Mouse (Mus musculus): ENCODE data around the gene Desi2.
"Not testable (repeated sequence)": the region's sequence is repeated elsewhere in the genome, so short reads cannot be mapped to it uniquely, and the experiment has no call there.

Gene Desi2

GRCm38 (mm10) chr1:178187216-178187791 lies at the start of gene Desi2:
TSS of gene Desi2 (plus strand) at chr1:178187417.
- peak; percentile 99 for DNase-seq (ENCODE audit: low spot score)

- DNase-seq (ENCODE audit: low spot score): not testable (repeated sequence)
These were observed 40.7 kb upstream of the Desi2 start for GRCm38 (mm10) chr1:178146513-178146912.

- not testable (repeated sequence) for DNase-seq (ENCODE audit: low spot score)
These were observed 40.3 kb upstream of the Desi2 start for GRCm38 (mm10) chr1:178146915-178147314.

- DNase-seq (ENCODE audit: low spot score): no peak
These were observed 5.0 kb upstream of the Desi2 start for GRCm38 (mm10) chr1:178182251-178182650.

- no peak for DNase-seq (ENCODE audit: low spot score)
These were observed 1.6 kb upstream of the Desi2 start for GRCm38 (mm10) chr1:178185591-178185990.

- DNase-seq (ENCODE audit: low spot score): not testable (repeated sequence)
These were observed 593 bp downstream of the Desi2 start for GRCm38 (mm10) chr1:178187810-178188209.

- no peak for DNase-seq (ENCODE audit: low spot score)
These were observed 1.2 kb downstream of the Desi2 start for GRCm38 (mm10) chr1:178188386-178188785.

- DNase-seq (ENCODE audit: low spot score): no peak
These were observed 18.6 kb downstream of the Desi2 start for GRCm38 (mm10) chr1:178205701-178206325.

GRCm38 (mm10) chr1:178207856-178208255 lies 20.6 kb downstream of the Desi2 start:
- not testable (repeated sequence) for DNase-seq (ENCODE audit: low spot score)

- no peak for DNase-seq (ENCODE audit: low spot score)
These were observed 22.7 kb downstream of the Desi2 start for GRCm38 (mm10) chr1:178209966-178210365.

GRCm38 (mm10) chr1:178217157-178217556 lies 29.9 kb downstream of the Desi2 start:
- DNase-seq (ENCODE audit: low spot score): no peak

GRCm38 (mm10) chr1:178218305-178218704 lies 31.1 kb downstream of the Desi2 start:
- no peak for DNase-seq (ENCODE audit: low spot score)

GRCm38 (mm10) chr1:178219166-178220077 lies 32.2 kb downstream of the Desi2 start:
- no peak for DNase-seq (ENCODE audit: low spot score)

- not testable (repeated sequence) for DNase-seq (ENCODE audit: low spot score)
These were observed 41.7 kb downstream of the Desi2 start for GRCm38 (mm10) chr1:178228888-178229287.

GRCm38 (mm10) chr1:178234109-178234508 lies 46.9 kb downstream of the Desi2 start:
- no peak for DNase-seq (ENCODE audit: low spot score)

- DNase-seq (ENCODE audit: low spot score): no peak
These were observed 48.8 kb downstream of the Desi2 start for GRCm38 (mm10) chr1:178235919-178236466.

- DNase-seq (ENCODE audit: low spot score): no peak
These were observed 51.5 kb downstream of the Desi2 start for GRCm38 (mm10) chr1:178238676-178239075.

GRCm38 (mm10) chr1:178241884-178242508 lies 54.8 kb downstream of the Desi2 start:
- DNase-seq (ENCODE audit: low spot score): no peak

GRCm38 (mm10) chr1:178248107-178248820 lies 61.0 kb downstream of the Desi2 start:
- no peak for DNase-seq (ENCODE audit: low spot score)

- no peak for DNase-seq (ENCODE audit: low spot score)
These were observed 67.4 kb downstream of the Desi2 start for GRCm38 (mm10) chr1:178254598-178254997.

GRCm38 (mm10) chr1:178256351-178256750 lies 69.1 kb downstream of the Desi2 start:
- DNase-seq (ENCODE audit: low spot score): no peak
